Mouse (Mus musculus) midbrain, postnatal 0 days (tissue): ENCODE measurements around the gene Nek5. TPM values are rescaled to one million over a fixed set of nuclear protein-coding genes. Genes with fewer than 3 reads are reported as not detected.

Experiments used
- ATAC-seq: fragments of 200-750 bp; cut with Nextera tagmentation; 2 replicates; pipeline ENCODE4 v1.8.0; 2017; ENCODE audit warnings: moderate number of reproducible peaks, mild to moderate bottlenecking, moderate TSS enrichment, moderate library complexity; ENCODE audit not compliant: low FRiP score
- DNase-seq: peaks from one replicate; pipeline ENCODE4 v3.0.0-alpha.2; 2015; ENCODE audit warnings: low spot score
- H3K27ac ChIP-seq: fragments of 300-500 bp; sonication (generic); 2 replicates; pipeline ENCODE4 v1.5.1; 2014; ENCODE audit warnings: low read depth, mild to moderate bottlenecking, low read length, mixed read lengths
- H3K27me3 ChIP-seq: fragments of 300-500 bp; sonication (generic); 2 replicates; pipeline ENCODE4 v1.6.1; 2014; ENCODE audit warnings: low read length, control low read depth, mixed read lengths; ENCODE audit not compliant: insufficient read depth
- H3K36me3 ChIP-seq: fragments of 300-500 bp; sonication (generic); 2 replicates; pipeline ENCODE4 v1.6.1; 2014; ENCODE audit warnings: low read length, control low read depth, mixed read lengths; ENCODE audit not compliant: insufficient read depth
- H3K4me1 ChIP-seq: fragments of 300-500 bp; sonication (generic); 2 replicates; pipeline ENCODE4 v1.6.1; 2014; ENCODE audit warnings: mild to moderate bottlenecking, control low read depth, antibody characterized with exemption, low read length, mixed read lengths; ENCODE audit not compliant: insufficient read depth
- H3K4me2 ChIP-seq: fragments of 300-500 bp; sonication (generic); 2 replicates; pipeline ENCODE4 v1.6.1; 2014; ENCODE audit warnings: low read depth, mild to moderate bottlenecking, low read length, mixed read lengths; ENCODE audit not compliant: poor library complexity, severe bottlenecking
- H3K4me3 ChIP-seq: fragments of 300-500 bp; sonication (generic); 2 replicates; pipeline ENCODE4 v1.5.1; 2014; ENCODE audit warnings: low read depth, mild to moderate bottlenecking, low read length, moderate library complexity
- H3K9ac ChIP-seq: fragments of 300-500 bp; sonication (generic); replicated peaks from 2 replicates; pipeline ENCODE4 v1.6.1; 2014; ENCODE audit warnings: mild to moderate bottlenecking, low read length, moderate library complexity, mixed read lengths; ENCODE audit not compliant: poor library complexity, severe bottlenecking
- H3K9me3 ChIP-seq: fragments of 300-500 bp; sonication (generic); 2 replicates; pipeline ENCODE4 v1.6.1; 2016; ENCODE audit warnings: low read length, control low read depth
- CTCF ChIP-seq: IDR thresholded peaks from 2 replicates; pipeline ENCODE4 v1.5.1; 2016; ENCODE audit warnings: antibody characterized with exemption, mild to moderate bottlenecking
- WGBS: fragments of 180-500 bp; shearing (Covaris S2); extraction: QIAGEN DNeasy Blood & Tissue Kit; methylation state at CpG from one replicate; pipeline ENCODE4 v1.1.7; 2014; 5-methylcytosine and 5-hydroxymethylcytosine counted together
- polyA plus RNA-seq: library from polyadenylated mRNA; unstranded; fragments of >200 nt; fragmentation: Nextera tagmentation; extraction: Ambion mirVana; gene quantifications from 2 replicates; pipeline ENCODE4 v1.2.1, GENCODE M21; 2015
- total RNA-seq: library from RNA; depleted of rRNA; stranded (reverse); fragments of >200 nt; gene quantifications from 2 replicates; pipeline ENCODE4 v1.2.3, GENCODE M21; 2014

The Nek5 gene
- total and polyA plus RNA-seq, 2 experiments from 2014 or later: 0.66 to 1.1 TPM

DNA sequence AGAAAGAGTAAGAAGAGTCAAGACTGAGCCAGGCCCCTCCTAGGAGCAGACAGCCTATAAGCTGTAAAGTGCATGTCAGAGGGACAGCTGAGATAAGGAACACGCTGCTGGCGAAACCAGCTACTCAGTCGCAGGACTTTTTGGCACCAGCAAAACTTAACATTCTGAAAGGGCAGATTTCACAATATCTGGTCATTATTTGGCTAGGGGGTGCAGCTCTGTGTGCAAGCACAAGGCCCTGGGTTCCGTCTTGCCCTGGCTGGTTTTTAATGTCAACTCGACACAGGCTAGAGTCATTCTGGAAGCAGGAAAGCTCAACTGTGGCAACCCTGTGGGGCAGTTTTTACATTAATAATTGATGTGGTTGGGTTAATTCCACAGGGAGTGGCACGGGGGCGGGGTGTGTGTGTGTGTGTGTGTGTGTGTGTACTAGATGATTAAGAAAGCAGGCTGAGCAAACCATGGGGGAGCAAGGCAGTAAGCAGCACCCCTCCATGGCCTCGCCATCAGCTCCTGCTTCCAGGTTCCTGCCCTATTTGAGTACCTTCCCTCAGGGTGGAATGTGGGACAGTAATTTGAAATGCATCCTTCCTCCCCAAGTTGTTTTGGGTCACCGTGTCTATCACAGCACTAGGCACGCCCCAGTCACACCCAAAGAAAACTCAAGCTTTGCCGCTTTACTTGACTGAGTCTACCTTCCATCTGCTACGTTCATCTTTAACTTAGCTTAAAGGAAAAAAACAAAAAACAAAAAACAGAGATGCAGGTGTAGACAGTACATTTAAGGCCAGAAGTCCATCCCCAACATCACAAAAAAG, 70.0 kb downstream of the Nek5 start:
- H3K9ac ChIP-seq: no peak overlapping the region
- DNase-seq: no peak
- 88% methylated on average over 12 of the region's 12 CpGs for WGBS
- H3K27me3 ChIP-seq: no peaks in the 10 kb centered on the region
- no peak overlapping the region for H3K27ac ChIP-seq
- H3K36me3 ChIP-seq: no peaks in the 10 kb centered on the region
- no peak for TF ChIP-seq CTCF
- no peak for ATAC-seq
- no peak overlapping the region for H3K4me2 ChIP-seq
- H3K4me1 ChIP-seq: no peaks in the 10 kb centered on the region
- no peak overlapping the region for H3K4me3 ChIP-seq
- no peaks in the 10 kb centered on the region for H3K9me3 ChIP-seq

- Histone ChIP-seq H3K4me2 (no peak overlapping the region), H3K4me1 (no peaks in the 10 kb centered on the region), H3K9me3 (no peaks in the 10 kb centered on the region), H3K36me3 (no peaks in the 10 kb centered on the region), H3K27me3 (no peaks in the 10 kb centered on the region), H3K27ac (no peak overlapping the region), H3K9ac (no peak overlapping the region), H3K4me3 (no peak overlapping the region)
- TF ChIP-seq CTCF: peak; percentile 62
- DNase-seq: peak; percentile 71
- 72% methylated on average over 2 of the region's 2 CpGs for WGBS
- no peak for ATAC-seq
Observed at GRCm38 (mm10) chr8:22047699-22048464, 77.0 kb downstream of the Nek5 start.

- Histone ChIP-seq H3K4me2 (no peak overlapping the region), H3K4me3 (no peak overlapping the region), H3K4me1 (peaks cover 4% of the 10 kb centered on the region; the same call in 1 of the 2 replicates), H3K36me3 (no peaks in the 10 kb centered on the region), H3K27ac (no peak overlapping the region), H3K9me3 (no peaks in the 10 kb centered on the region), H3K9ac (no peak overlapping the region), H3K27me3 (no peaks in the 10 kb centered on the region)
- no peak for DNase-seq
- WGBS: 72% methylated on average over 12 of the region's 12 CpGs
- ATAC-seq: no peak
- no peak for TF ChIP-seq CTCF
Observed at GRCm38 (mm10) chr8:22043706-22044105, 81.1 kb downstream of the Nek5 start.

- Histone ChIP-seq H3K27me3 (no peaks in the 10 kb centered on the region), H3K36me3 (no peaks in the 10 kb centered on the region), H3K4me3 (no peak overlapping the region), H3K4me2 (no peak overlapping the region), H3K9ac (no peak overlapping the region), H3K9me3 (no peaks in the 10 kb centered on the region), H3K4me1 (peaks cover 4% of the 10 kb centered on the region; the same call in 1 of the 2 replicates), H3K27ac (no peak overlapping the region)
- ATAC-seq: no peak
- WGBS: 86% methylated on average over 3 of the region's 3 CpGs
- DNase-seq: no peak
- TF ChIP-seq CTCF: no peak
Observed at GRCm38 (mm10) chr8:22042515-22042914, 82.3 kb downstream of the Nek5 start.

DNA sequence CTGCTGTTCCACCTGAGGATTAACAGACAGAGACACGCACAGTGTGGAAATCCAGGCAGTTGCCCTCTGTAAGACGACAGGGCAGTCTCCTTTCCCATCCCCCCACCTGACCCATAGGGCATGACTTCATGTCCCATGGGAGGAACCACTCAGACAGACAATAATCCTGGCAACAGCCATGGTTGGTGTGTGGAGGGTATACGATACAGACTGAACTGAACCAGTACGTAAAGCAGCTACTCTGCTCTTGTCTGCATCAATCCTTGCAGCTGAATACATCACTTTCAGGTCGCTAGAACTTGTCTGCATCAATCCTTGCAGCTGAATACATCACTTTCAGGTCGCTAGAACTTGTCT, 84.7 kb downstream of the Nek5 start:
- no peak for TF ChIP-seq CTCF
- ATAC-seq (no peak), DNase-seq (peak; percentile 19)
- H3K4me1 ChIP-seq: peaks cover 4% of the 10 kb centered on the region; the same call in 1 of the 2 replicates
- H3K27ac ChIP-seq: no peak overlapping the region
- WGBS: 27% methylated on average over 6 of the region's 6 CpGs
- H3K4me2 ChIP-seq: no peak overlapping the region
- H3K36me3 ChIP-seq: no peaks in the 10 kb centered on the region
- no peak overlapping the region for H3K9ac ChIP-seq
- H3K27me3 ChIP-seq: no peaks in the 10 kb centered on the region
- no peak overlapping the region for H3K4me3 ChIP-seq
- H3K9me3 ChIP-seq: no peaks in the 10 kb centered on the region
